Mouse (Mus musculus): Measurements from ENCODE around the gene Itpr2.

GRCm38 (mm10) chr6:146387039-146387713 is 114.8 kb downstream of the Itpr2 start:
- TF ChIP-seq CTCF (IDR thresholded peaks at IDR 0.05; ENCODE audit: extremely low read depth, insufficient read length, insufficient replicate concordance, low read depth, low read length) (no peak), POLR2A (IDR thresholded peaks at IDR 0.05; ENCODE audit: low read depth, low read length) (no peak)
